8 mouse cellular contexts compared by ENCODE assay signal in genomic region chr17:36836874-36837647, GRCm38 (mm10). TPM values are rescaled to one million over a fixed set of nuclear protein-coding genes. Genes with fewer than 3 reads are reported as not detected.
A peak's percentile ranks its signal among the peaks of the same experiment; 100 is the strongest.
DNase-seq lines count a peak whose midpoint lies in the region; ATAC-seq and TF ChIP-seq lines count a peak whose summit lies in the region.

TSS of gene Trim26 (plus strand) at chr17:36837134.

- peak within 1 kb of the TSS; percentile 66 for H3K4me2 ChIP-seq in lung, postnatal 0 days (replicated peaks; ENCODE audit: low read depth, low read length)

- ATAC-seq in frontal cortex, adult (ENCODE audit: low TSS enrichment) = peak; percentile 99
- ATAC-seq in lung, postnatal 0 days = peak; percentile 98

- H3K9ac ChIP-seq in lung, postnatal 0 days (replicated peaks; ENCODE audit: low read depth) = peak within 1 kb of the TSS; percentile 74

- H3K27me3 ChIP-seq in hindbrain, embryonic 10.5 days (ENCODE audit: insufficient read depth, poor library complexity, severe bottlenecking) = no peaks in the 10 kb centered on the region
- H3K27me3 ChIP-seq in lung, postnatal 0 days (replicated peaks; ENCODE audit: insufficient read depth, low read length) = no peaks in the 10 kb centered on the region

- peak within 1 kb of the TSS; percentile 95 for H3K27ac ChIP-seq in hindbrain, embryonic 10.5 days
- peak within 1 kb of the TSS; percentile 98 for H3K27ac ChIP-seq in lung, postnatal 0 days (ENCODE audit: low read length)

- TF ChIP-seq EP300 in lung, postnatal 0 days (IDR thresholded peaks at IDR 0.05) = no peak

- under 1% methylated on average over 58 of the region's 58 CpGs for WGBS in hindbrain, embryonic 10.5 days
- WGBS in lung, postnatal 0 days = under 1% methylated on average over 55 of the region's 58 CpGs

- peak; percentile 99 for DNase-seq in MN1 (ENCODE audit: low spot score)
- DNase-seq in cerebellum, adult 9-10 months = peak; percentile 98
- peak; percentile 96 for DNase-seq in hindbrain, embryonic 10.5 days (ENCODE audit: low spot score)
- peak; percentile 96 for DNase-seq in layer of hippocampus, adult 9-11 months
- peak; percentile 99 for DNase-seq in lung, postnatal 0 days (ENCODE audit: low spot score)
- DNase-seq in ovary, postnatal 14 days (ENCODE audit: low spot score) = peak; percentile 99
- DNase-seq in thymus, postnatal 14 days = peak; percentile 95

- no peak for TF ChIP-seq CTCF in lung, postnatal 0 days (IDR thresholded peaks at IDR 0.05)

- H3K4me3 ChIP-seq in hindbrain, embryonic 10.5 days = peak within 1 kb of the TSS; percentile 77
- peak within 1 kb of the TSS; percentile 75 for H3K4me3 ChIP-seq in lung, postnatal 0 days (ENCODE audit: low read depth, low read length)

- peaks cover 15% of the 10 kb centered on the region for H3K4me1 ChIP-seq in hindbrain, embryonic 10.5 days (replicated peaks)
- H3K4me1 ChIP-seq in lung, postnatal 0 days (ENCODE audit: insufficient read depth, low read depth, low read length) = peaks cover 4% of the 10 kb centered on the region; the same call in 1 of the 2 replicates

- H3K36me3 ChIP-seq in hindbrain, embryonic 10.5 days = peaks cover 5% of the 10 kb centered on the region; the same call in 1 of the 2 replicates
- no peaks in the 10 kb centered on the region for H3K36me3 ChIP-seq in lung, postnatal 0 days (ENCODE audit: insufficient read depth, low read length)

- no peaks in the 10 kb centered on the region for H3K9me3 ChIP-seq in hindbrain, embryonic 10.5 days
- no peaks in the 10 kb centered on the region for H3K9me3 ChIP-seq in lung, postnatal 0 days (ENCODE audit: low read length)

RNA-seq across cellular contexts. Expression of gene Trim26, which starts in this region (rescaled TPM):
- 47.2 and 48.2 TPM in 2 replicates for polyA plus RNA-seq in hindbrain, embryonic 10.5 days (2016; fragmentation: Nextera tagmentation; extraction: Ambion mirVana)
- polyA plus RNA-seq in lung, postnatal 0 days (2015; fragmentation: Nextera tagmentation; extraction: Ambion mirVana) = 29.7 and 35.3 TPM in 2 replicates

Comparison
In these comparisons a context has a peak if more than half of its experiments do, and no peak if none do; other contexts are left out.
1. Peak in every context shown above with its lines: DNase-seq, ATAC-seq, H3K4me3 ChIP-seq and H3K27ac ChIP-seq.